In the genomic region with DNA sequence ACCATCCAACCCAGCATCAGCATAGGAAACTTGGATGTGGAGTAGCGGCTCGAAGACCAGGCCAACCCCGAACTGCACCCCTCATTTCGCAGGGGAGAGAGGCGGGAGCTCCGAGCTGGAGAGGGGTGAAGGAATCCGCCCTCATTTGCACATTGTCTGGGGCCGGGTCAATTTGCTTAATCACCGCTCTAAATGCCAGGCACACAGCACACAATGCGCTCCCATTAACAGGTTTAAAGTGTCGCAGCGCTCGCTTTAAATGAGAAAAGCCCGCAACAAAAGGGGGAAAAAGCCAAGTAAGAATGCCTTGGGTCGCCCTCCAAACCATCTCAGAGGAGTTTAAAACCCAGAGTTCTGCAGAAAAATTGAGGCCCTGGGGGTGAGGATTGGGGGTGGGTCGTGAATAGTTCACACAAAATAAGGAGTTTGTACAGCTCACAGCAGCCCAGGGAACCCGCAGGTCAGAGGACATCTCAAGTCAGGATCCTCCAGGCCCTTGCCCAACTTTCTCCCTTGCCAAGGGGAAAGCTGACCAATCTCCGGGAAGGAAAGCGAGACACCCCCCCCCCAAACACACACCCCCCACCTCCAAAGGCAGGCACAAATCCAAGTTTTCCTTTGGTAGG, we compare ENCODE assay signal across 8 mouse cellular contexts. TPM values are rescaled to one million over a fixed set of nuclear protein-coding genes. Genes with fewer than 3 reads are reported as not detected.
DNase-seq lines count a peak whose midpoint lies in the region; ATAC-seq lines count a peak whose summit lies in the region.

No protein-coding gene starts in this region.

- ATAC-seq in forebrain, embryonic 11.5 days (replicated peaks; ENCODE audit: low FRiP score) = peak; percentile 42; the same call in 1 of the 2 replicates
- no peak for ATAC-seq in kidney, embryonic 15.5 days (replicated peaks; ENCODE audit: low FRiP score)
- no peak for ATAC-seq in midbrain, embryonic 12.5 days (ENCODE audit: low FRiP score, low read depth)
- no peak for ATAC-seq in CD4-positive, CD25-positive, alpha-beta regulatory T cell, adult 4 months

- peak overlapping the region; percentile 74 for H3K27ac ChIP-seq in forebrain, embryonic 11.5 days (ENCODE audit: low read depth, low read length)
- H3K27ac ChIP-seq in kidney, embryonic 15.5 days = peak overlapping the region; percentile 96
- peak overlapping the region; percentile 83 for H3K27ac ChIP-seq in midbrain, embryonic 12.5 days (replicated peaks)

- no peaks in the 10 kb centered on the region for H3K9me3 ChIP-seq in forebrain, embryonic 11.5 days (ENCODE audit: control insufficient read depth, low read length)
- H3K9me3 ChIP-seq in kidney, embryonic 15.5 days (replicated peaks) = no peaks in the 10 kb centered on the region
- no peaks in the 10 kb centered on the region for H3K9me3 ChIP-seq in midbrain, embryonic 12.5 days

- H3K4me1 ChIP-seq in forebrain, embryonic 11.5 days (replicated peaks; ENCODE audit: control insufficient read depth, insufficient read depth, low read length) = peaks cover 6% of the 10 kb centered on the region; the same call in 1 of the 2 replicates
- H3K4me1 ChIP-seq in kidney, embryonic 15.5 days = peaks cover 28% of the 10 kb centered on the region
- H3K4me1 ChIP-seq in midbrain, embryonic 12.5 days = peaks cover 19% of the 10 kb centered on the region

- H3K4me2 ChIP-seq in forebrain, embryonic 11.5 days (ENCODE audit: low read depth, low read length, severe bottlenecking) = peak overlapping the region; percentile 75
- H3K4me2 ChIP-seq in kidney, embryonic 15.5 days = peak overlapping the region; percentile 71
- peak overlapping the region; percentile 94 for H3K4me2 ChIP-seq in midbrain, embryonic 12.5 days (replicated peaks)

- WGBS in forebrain, embryonic 11.5 days = under 1% methylated on average over 19 of the region's 19 CpGs
- 7% methylated on average over 19 of the region's 19 CpGs for WGBS in kidney, embryonic 15.5 days
- WGBS in midbrain, embryonic 12.5 days = 1% methylated on average over 19 of the region's 19 CpGs

- H3K36me3 ChIP-seq in forebrain, embryonic 11.5 days (ENCODE audit: control insufficient read depth, insufficient read depth, low read length) = peaks cover 3% of the 10 kb centered on the region; the same call in 1 of the 2 replicates
- peaks cover 30% of the 10 kb centered on the region for H3K36me3 ChIP-seq in kidney, embryonic 15.5 days
- 0 out of 2 replicates have a peak, but pooled peaks cover 3% of the 10 kb centered on the region for H3K36me3 ChIP-seq in midbrain, embryonic 12.5 days

- peak overlapping the region; percentile 79 for H3K9ac ChIP-seq in forebrain, embryonic 11.5 days (ENCODE audit: low read length)
- peak overlapping the region; percentile 94 for H3K9ac ChIP-seq in kidney, embryonic 15.5 days
- H3K9ac ChIP-seq in midbrain, embryonic 12.5 days (replicated peaks) = peak overlapping the region; percentile 81

- DNase-seq in heart, adult 11 months = peak; percentile 95
- no peak for DNase-seq in heart, adult 8-10 months (ENCODE audit: low spot score)
- peak; percentile 75 for DNase-seq in forebrain, embryonic 11.5 days (ENCODE audit: low spot score)
- DNase-seq in layer of hippocampus, adult 9-10 months (ENCODE audit: low spot score) = no peak
- no peak for DNase-seq in cerebellum, postnatal 14 days

- H3K27me3 ChIP-seq in forebrain, embryonic 11.5 days (ENCODE audit: control insufficient read depth, insufficient read depth, low read length) = no peaks in the 10 kb centered on the region
- H3K27me3 ChIP-seq in kidney, embryonic 15.5 days = no peaks in the 10 kb centered on the region
- peaks cover 24% of the 10 kb centered on the region for H3K27me3 ChIP-seq in midbrain, embryonic 12.5 days

- H3K4me3 ChIP-seq in forebrain, embryonic 11.5 days (ENCODE audit: low read depth, low read length) = peak overlapping the region; percentile 84
- H3K4me3 ChIP-seq in kidney, embryonic 15.5 days (replicated peaks) = peak overlapping the region; percentile 82
- H3K4me3 ChIP-seq in midbrain, embryonic 12.5 days = peak overlapping the region; percentile 88

RNA-seq across cellular contexts. Expression of a gene that starts 1.6 kb away (rescaled TPM):
- total RNA-seq in heart, adult 8-10 months (2022) = 1 to 10 TPM; 6.8 to 9.2 (median 7.9) TPM
- 31.2 and 33.3 TPM in 2 replicates for polyA plus RNA-seq in forebrain, embryonic 11.5 days (2014; fragmentation: Nextera tagmentation; extraction: Ambion mirVana)
- 35.2 and 38.2 TPM in 2 replicates for polyA plus RNA-seq in kidney, embryonic 15.5 days (2015; fragmentation: Nextera tagmentation; extraction: Ambion mirVana)
- polyA plus RNA-seq in midbrain, embryonic 12.5 days (2016; fragmentation: Nextera tagmentation; extraction: Ambion mirVana) = 18.2 and 21.7 TPM in 2 replicates
- polyA plus RNA-seq in CD4-positive, CD25-positive, alpha-beta regulatory T cell, adult 4 months (2017; shearing (Covaris generic)) = 1 to 10 TPM; 2.0 to 2.3 TPM

Comparison
In these comparisons a context has a peak if more than half of its experiments do, and no peak if none do; other contexts are left out.
1. DNase-seq: peak in heart, adult 11 months (single experiment) and forebrain, embryonic 11.5 days (single experiment); none in heart, adult 8-10 months (single experiment), layer of hippocampus, adult 9-10 months (single experiment) and cerebellum, postnatal 14 days (0 of 2).
2. Peak in every context shown above with its lines, with median percentiles within 50 percentile points of each other: H3K27ac ChIP-seq, H3K4me2 ChIP-seq, H3K4me3 ChIP-seq and H3K9ac ChIP-seq.